Mouse (Mus musculus): Measurements from ENCODE around the gene Mgam.

DNA sequence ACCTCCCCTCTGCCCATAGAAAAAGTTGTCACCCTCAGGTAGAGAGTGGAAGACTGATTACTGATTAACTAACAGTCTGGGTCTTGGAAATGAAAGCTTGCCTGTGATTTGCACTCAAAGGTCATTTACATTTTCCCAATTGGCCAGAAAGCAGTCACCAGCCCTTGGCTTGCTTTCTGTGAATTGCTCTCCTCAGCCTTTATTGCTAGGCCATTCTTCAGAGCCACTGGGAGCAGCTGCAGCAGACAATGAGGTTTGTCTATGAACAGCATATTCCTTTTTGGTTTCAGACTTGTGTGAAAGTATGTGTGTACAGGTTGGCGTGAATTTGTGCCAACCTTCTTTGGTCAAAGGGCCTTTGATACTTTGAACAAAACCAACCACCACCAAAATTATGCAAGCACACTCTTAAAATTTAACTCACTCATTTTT lies 6.0 kb downstream of the Mgam start:
- no peak for TF ChIP-seq CEBPB (IDR thresholded peaks at IDR 0.05; ENCODE audit: insufficient read depth, poor library complexity, severe bottlenecking)
- TF ChIP-seq POLR2A (IDR thresholded peaks at IDR 0.05; ENCODE audit: insufficient read length, low read depth): no peak
- TF ChIP-seq TCF3 (IDR thresholded peaks at IDR 0.05; ENCODE audit: insufficient read length, low read depth): no peak
- TF ChIP-seq USF1 (IDR thresholded peaks at IDR 0.05; ENCODE audit: low read depth): no peak
- no peak for TF ChIP-seq MAX (IDR thresholded peaks at IDR 0.05; ENCODE audit: low read depth)

Data from myocyte (in vitro differentiated cells).